Mouse (Mus musculus) left cerebral cortex, adult 18-20 months (tissue): ENCODE measurements around the gene Gnb1. TPM values are rescaled to one million over a fixed set of nuclear protein-coding genes. Genes with fewer than 3 reads are reported as not detected.
A peak's percentile ranks its signal among the peaks of the same experiment; 100 is the strongest.

Experiments used
- DNase-seq, 2 experiments: peaks; one replicate each; pipeline ENCODE4 v3.0.0; 2021 to 2022; ENCODE audit warnings: low spot score in 2 of 2, mixed read lengths in 1 of 2
- total RNA-seq, 2 experiments: library from RNA; stranded (reverse); gene quantifications; 2 replicates each; pipeline ENCODE4 v1.2.3; 2021

Gnb1 gene
- total RNA-seq, 2 experiments from 2014 or later = 859 to 881 TPM

GRCm38 (mm10) chr4:155482733-155483540 is 8.2 kb upstream of the Gnb1 start:
- DNase-seq = no peak

- no peak for DNase-seq
Observed at GRCm38 (mm10) chr4:155485521-155485920, 5.6 kb upstream of the Gnb1 start.

GRCm38 (mm10) chr4:155487746-155488145 is 3.4 kb upstream of the Gnb1 start:
- DNase-seq = no peak

- no peak for DNase-seq
Observed at GRCm38 (mm10) chr4:155488232-155489025, 2.7 kb upstream of the Gnb1 start.

GRCm38 (mm10) chr4:155489101-155489970 is 1.8 kb upstream of the Gnb1 start:
- no peak for DNase-seq

GRCm38 (mm10) chr4:155490456-155490855 is 705 bp upstream of the Gnb1 start:
- DNase-seq = no peak

- DNase-seq = no peak
Observed at GRCm38 (mm10) chr4:155491529-155492130, 469 bp downstream of the Gnb1 start.

GRCm38 (mm10) chr4:155492131-155492633 is 1.0 kb downstream of the Gnb1 start:
- DNase-seq = peak; percentile 48 to 49

GRCm38 (mm10) chr4:155494891-155495290 is 3.7 kb downstream of the Gnb1 start:
- DNase-seq = no peak

- DNase-seq = no peak
Observed at GRCm38 (mm10) chr4:155497963-155498362, 6.8 kb downstream of the Gnb1 start.

- DNase-seq = no peak
Observed at GRCm38 (mm10) chr4:155501126-155501525, 10.0 kb downstream of the Gnb1 start.

- DNase-seq = no peak
Observed at GRCm38 (mm10) chr4:155505067-155505466, 13.9 kb downstream of the Gnb1 start.

- DNase-seq = no peak
Observed at GRCm38 (mm10) chr4:155505671-155506295, 14.6 kb downstream of the Gnb1 start.

GRCm38 (mm10) chr4:155508614-155509013 is 17.5 kb downstream of the Gnb1 start:
- no peak for DNase-seq

GRCm38 (mm10) chr4:155510981-155511380 is 19.8 kb downstream of the Gnb1 start:
- no peak for DNase-seq

- no peak for DNase-seq
Observed at GRCm38 (mm10) chr4:155514810-155515209, 23.6 kb downstream of the Gnb1 start.

- no peak for DNase-seq
Observed at GRCm38 (mm10) chr4:155517948-155518517, 26.9 kb downstream of the Gnb1 start.

- DNase-seq = no peak
Observed at GRCm38 (mm10) chr4:155522327-155522726, 31.2 kb downstream of the Gnb1 start.

GRCm38 (mm10) chr4:155525751-155526150 is 34.6 kb downstream of the Gnb1 start:
- no peak for DNase-seq

- DNase-seq = no peak
Observed at GRCm38 (mm10) chr4:155529294-155529693, 38.1 kb downstream of the Gnb1 start.
